Mouse (Mus musculus): ENCODE data around the gene Agrp. TPM values are rescaled to one million over a fixed set of nuclear protein-coding genes. Genes with fewer than 3 reads are reported as not detected.
A peak's percentile ranks its signal among the peaks of the same experiment; 100 is the strongest.

Agrp gene
- polyA plus RNA-seq, 1 experiment from 2014 or later: 1.4 TPM

GRCm38 (mm10) chr8:105527110-105527509 lies 110.1 kb downstream of the Agrp start:
- peak; percentile 59; the same call in 1 of the 2 replicates for ATAC-seq
- Histone ChIP-seq H3K9ac (ENCODE audit: low read depth, low read length) (no peak overlapping the region), H3K27ac (ENCODE audit: low read depth, low read length) (no peak overlapping the region), H3K4me3 (ENCODE audit: low read length) (no peak overlapping the region), H3K9me3 (ENCODE audit: control insufficient read depth, low read length) (no peaks in the 10 kb centered on the region), H3K27me3 (replicated peaks; ENCODE audit: control insufficient read depth, insufficient read depth, low read length) (no peaks in the 10 kb centered on the region), H3K36me3 (ENCODE audit: control insufficient read depth, insufficient read depth, low read length) (peaks cover 20% of the 10 kb centered on the region), H3K4me1 (ENCODE audit: control insufficient read depth, insufficient read depth, low read depth, low read length) (no peaks in the 10 kb centered on the region), H3K4me2 (ENCODE audit: low read length) (no peak overlapping the region)
- WGBS: 82% methylated on average over 2 of the region's 2 CpGs

- no peak overlapping the region for H3K9ac ChIP-seq (ENCODE audit: low read depth, low read length)
- WGBS: 75% methylated on average over 9 of the region's 9 CpGs
- peaks cover 10% of the 10 kb centered on the region for H3K36me3 ChIP-seq (ENCODE audit: control insufficient read depth, insufficient read depth, low read length)
- peaks cover 13% of the 10 kb centered on the region for H3K4me1 ChIP-seq (ENCODE audit: control insufficient read depth, insufficient read depth, low read depth, low read length)
- H3K9me3 ChIP-seq (ENCODE audit: control insufficient read depth, low read length): no peaks in the 10 kb centered on the region
- H3K4me3 ChIP-seq (ENCODE audit: low read length): no peak overlapping the region
- no peak overlapping the region for H3K27ac ChIP-seq (ENCODE audit: low read depth, low read length)
- H3K4me2 ChIP-seq (ENCODE audit: low read length): no peak overlapping the region
- no peak for ATAC-seq
- no peaks in the 10 kb centered on the region for H3K27me3 ChIP-seq (replicated peaks; ENCODE audit: control insufficient read depth, insufficient read depth, low read length)
Measured at GRCm38 (mm10) chr8:105522890-105523289, 114.3 kb downstream of the Agrp start.

GRCm38 (mm10) chr8:105521995-105522769 lies 115.0 kb downstream of the Agrp start:
- Histone ChIP-seq H3K9me3 (ENCODE audit: control insufficient read depth, low read length) (no peaks in the 10 kb centered on the region), H3K27ac (ENCODE audit: low read depth, low read length) (no peak overlapping the region), H3K4me3 (ENCODE audit: low read length) (no peak overlapping the region), H3K36me3 (ENCODE audit: control insufficient read depth, insufficient read depth, low read length) (peaks cover 10% of the 10 kb centered on the region), H3K4me2 (ENCODE audit: low read length) (no peak overlapping the region), H3K27me3 (replicated peaks; ENCODE audit: control insufficient read depth, insufficient read depth, low read length) (no peaks in the 10 kb centered on the region), H3K4me1 (ENCODE audit: control insufficient read depth, insufficient read depth, low read depth, low read length) (peaks cover 13% of the 10 kb centered on the region), H3K9ac (ENCODE audit: low read depth, low read length) (no peak overlapping the region)
- WGBS: 83% methylated on average over 21 of the region's 21 CpGs
- no peak for ATAC-seq

- Histone ChIP-seq H3K36me3 (ENCODE audit: control insufficient read depth, insufficient read depth, low read length) (peaks cover 10% of the 10 kb centered on the region), H3K9me3 (ENCODE audit: control insufficient read depth, low read length) (no peaks in the 10 kb centered on the region), H3K4me2 (ENCODE audit: low read length) (no peak overlapping the region), H3K4me1 (ENCODE audit: control insufficient read depth, insufficient read depth, low read depth, low read length) (peaks cover 13% of the 10 kb centered on the region), H3K27ac (ENCODE audit: low read depth, low read length) (no peak overlapping the region), H3K9ac (ENCODE audit: low read depth, low read length) (no peak overlapping the region), H3K4me3 (ENCODE audit: low read length) (no peak overlapping the region), H3K27me3 (replicated peaks; ENCODE audit: control insufficient read depth, insufficient read depth, low read length) (no peaks in the 10 kb centered on the region)
- ATAC-seq: no peak
- 4% methylated on average over 3 of the region's 3 CpGs for WGBS
Measured at GRCm38 (mm10) chr8:105521061-105521460, 116.1 kb downstream of the Agrp start.

- H3K4me1 ChIP-seq (ENCODE audit: control insufficient read depth, insufficient read depth, low read depth, low read length): peaks cover 13% of the 10 kb centered on the region
- H3K4me3 ChIP-seq (ENCODE audit: low read length): no peak overlapping the region
- H3K27me3 ChIP-seq (replicated peaks; ENCODE audit: control insufficient read depth, insufficient read depth, low read length): no peaks in the 10 kb centered on the region
- no peak overlapping the region; the same call in 1 of the 2 replicates for H3K4me2 ChIP-seq (ENCODE audit: low read length)
- no peak for ATAC-seq
- H3K27ac ChIP-seq (ENCODE audit: low read depth, low read length): no peak overlapping the region
- 35% methylated on average over 5 of the region's 5 CpGs for WGBS
- no peak overlapping the region for H3K9ac ChIP-seq (ENCODE audit: low read depth, low read length)
- peaks cover 10% of the 10 kb centered on the region for H3K36me3 ChIP-seq (ENCODE audit: control insufficient read depth, insufficient read depth, low read length)
- H3K9me3 ChIP-seq (ENCODE audit: control insufficient read depth, low read length): no peaks in the 10 kb centered on the region
Measured at GRCm38 (mm10) chr8:105520521-105520920, 116.7 kb downstream of the Agrp start.

- H3K4me2 ChIP-seq (ENCODE audit: low read length): peak overlapping the region; percentile 95
- H3K9ac ChIP-seq (ENCODE audit: low read depth, low read length): no peak overlapping the region
- 0 out of 2 replicates have a peak, but pooled peaks cover 3% of the 10 kb centered on the region for H3K36me3 ChIP-seq (ENCODE audit: control insufficient read depth, insufficient read depth, low read length)
- no peaks in the 10 kb centered on the region for H3K9me3 ChIP-seq (ENCODE audit: control insufficient read depth, low read length)
- peaks cover 13% of the 10 kb centered on the region for H3K4me1 ChIP-seq (ENCODE audit: control insufficient read depth, insufficient read depth, low read depth, low read length)
- 0% methylated on average over 2 of the region's 2 CpGs for WGBS
- H3K27ac ChIP-seq (ENCODE audit: low read depth, low read length): 0 out of 2 replicates have a peak overlapping the region, but pooled peaks have one; percentile 52
- H3K4me3 ChIP-seq (ENCODE audit: low read length): peak overlapping the region; percentile 55
- ATAC-seq: no peak
- H3K27me3 ChIP-seq (replicated peaks; ENCODE audit: control insufficient read depth, insufficient read depth, low read length): no peaks in the 10 kb centered on the region
Measured at GRCm38 (mm10) chr8:105519591-105519990, 117.6 kb downstream of the Agrp start.

GRCm38 (mm10) chr8:105518436-105519313 lies 118.5 kb downstream of the Agrp start, which contains the start of gene Hsd11b2:
Gene Hsd11b2, plus strand, starts transcription at chr8:105518755.
- Histone ChIP-seq H3K9ac (ENCODE audit: low read depth, low read length) (peak within 1 kb of the TSS; percentile 70), H3K4me2 (ENCODE audit: low read length) (peak within 1 kb of the TSS; percentile 95), H3K9me3 (ENCODE audit: control insufficient read depth, low read length) (no peaks in the 10 kb centered on the region), H3K27ac (ENCODE audit: low read depth, low read length) (peak within 1 kb of the TSS; percentile 52; the same call in 1 of the 2 replicates), H3K27me3 (replicated peaks; ENCODE audit: control insufficient read depth, insufficient read depth, low read length) (no peaks in the 10 kb centered on the region), H3K36me3 (ENCODE audit: control insufficient read depth, insufficient read depth, low read length) (0 out of 2 replicates have a peak, but pooled peaks cover 3% of the 10 kb centered on the region), H3K4me3 (ENCODE audit: low read length) (peak within 1 kb of the TSS; percentile 55), H3K4me1 (ENCODE audit: control insufficient read depth, insufficient read depth, low read depth, low read length) (peaks cover 13% of the 10 kb centered on the region)
- ATAC-seq: peak; percentile 71
- under 1% methylated on average over 53 of the region's 68 CpGs for WGBS

- H3K9me3 ChIP-seq (ENCODE audit: control insufficient read depth, low read length): no peaks in the 10 kb centered on the region
- 0 out of 2 replicates have a peak, but pooled peaks cover 2% of the 10 kb centered on the region for H3K36me3 ChIP-seq (ENCODE audit: control insufficient read depth, insufficient read depth, low read length)
- no peak overlapping the region for H3K27ac ChIP-seq (ENCODE audit: low read depth, low read length)
- H3K4me3 ChIP-seq (ENCODE audit: low read length): no peak overlapping the region
- H3K4me2 ChIP-seq (ENCODE audit: low read length): no peak overlapping the region
- no peak for ATAC-seq
- WGBS: 47% methylated on average over 8 of the region's 8 CpGs
- peaks cover 13% of the 10 kb centered on the region for H3K4me1 ChIP-seq (ENCODE audit: control insufficient read depth, insufficient read depth, low read depth, low read length)
- H3K9ac ChIP-seq (ENCODE audit: low read depth, low read length): no peak overlapping the region
- H3K27me3 ChIP-seq (replicated peaks; ENCODE audit: control insufficient read depth, insufficient read depth, low read length): no peaks in the 10 kb centered on the region
Measured at GRCm38 (mm10) chr8:105517346-105517745, 119.8 kb downstream of the Agrp start.
